Mouse (Mus musculus) right cerebral cortex, adult 2 months (tissue): ENCODE measurements at regions not wholly inside any gene's neighbourhood (a gene's known extent, or its start where the extent isn't known, plus 50 kb on each side); places are given as distances from the start of the nearest gene placed in this dataset.

ENCODE experiments used
- DNase-seq, 2 experiments: peaks; one replicate each; pipeline ENCODE4 v3.0.0; 2021 to 2022; ENCODE audit warnings: low spot score in 2 of 2

GRCm38 (mm10) chr8:125619336-125619906, 49.8 kb upstream of the Sipa1l2 start:
- peak; percentile 35 to 49 for DNase-seq
